Mouse (Mus musculus) 3T3-L1 (cell line): ENCODE measurements at regions not wholly inside any gene's neighbourhood (a gene's known extent, or its start where the extent isn't known, plus 50 kb on each side); places are given as distances from the start of the nearest gene placed in this dataset.
"Not testable (repeated sequence)": the region's sequence is repeated elsewhere in the genome, so short reads cannot be mapped to it uniquely, and the experiment has no call there.

Experiments used
- DNase-seq: peaks from one replicate; pipeline ENCODE4 v3.0.0-alpha.2; 2015; ENCODE audit warnings: low read depth, low spot score

DNA sequence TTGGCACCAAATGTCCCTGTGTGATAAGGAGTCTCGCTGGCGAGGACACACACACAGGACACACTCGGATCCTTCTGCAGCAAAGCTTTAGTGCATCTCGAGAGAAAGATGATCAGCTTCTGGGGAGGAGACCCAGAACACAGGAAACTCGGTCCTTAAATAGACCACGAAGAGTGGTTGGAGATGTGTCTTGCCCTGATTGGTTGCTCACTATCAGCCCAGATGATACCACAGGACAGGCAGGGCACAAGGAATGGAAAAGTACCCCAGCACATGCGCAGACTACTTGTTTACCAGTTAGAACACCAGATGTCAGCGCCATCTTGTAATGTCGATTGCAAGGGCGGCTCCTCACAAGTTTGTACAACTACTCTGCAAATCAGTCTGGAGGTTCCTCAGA is 108.0 kb upstream of the Peg12 start:
- not testable (repeated sequence) for DNase-seq

- no peak for DNase-seq
Measured at GRCm38 (mm10) chr7:62571759-62572158, 107.4 kb upstream of the Peg12 start.

GRCm38 (mm10) chr7:62542187-62542586 is 77.9 kb upstream of the Peg12 start:
- DNase-seq: peak; percentile 48
